Mouse (Mus musculus): ENCODE results near the gene Arsb. TPM values are rescaled to one million over a fixed set of nuclear protein-coding genes. Genes with fewer than 3 reads are reported as not detected.

Gene Arsb
- total RNA-seq, 2 experiments from 2014 or later = 87.0 to 95.3 TPM

GRCm38 (mm10) chr13:93889991-93890390, 118.6 kb downstream of the Arsb start:
- no peak overlapping the region for H3K27ac ChIP-seq
- TF ChIP-seq CTCF (conservative IDR thresholded peaks at IDR 0.05) = no peak
- DNase-seq (ENCODE audit: low spot score in 2 of 2) = no peak
- H3K4me3 ChIP-seq = no peak overlapping the region

GRCm38 (mm10) chr13:93891276-93891675, 119.8 kb downstream of the Arsb start:
- no peak for TF ChIP-seq CTCF (conservative IDR thresholded peaks at IDR 0.05)
- DNase-seq (ENCODE audit: low spot score in 2 of 2) = no peak
- Histone ChIP-seq H3K27ac (no peak overlapping the region), H3K4me3 (no peak overlapping the region)

- no peak overlapping the region for H3K4me3 ChIP-seq
- 0 out of 2 replicates have a peak, but pooled peaks have one; percentile 10 for TF ChIP-seq CTCF (conservative IDR thresholded peaks at IDR 0.05)
- DNase-seq (ENCODE audit: low spot score in 2 of 2) = no peak
- H3K27ac ChIP-seq = no peak overlapping the region
Observed at GRCm38 (mm10) chr13:93892101-93892500, 120.7 kb downstream of the Arsb start.

DNA sequence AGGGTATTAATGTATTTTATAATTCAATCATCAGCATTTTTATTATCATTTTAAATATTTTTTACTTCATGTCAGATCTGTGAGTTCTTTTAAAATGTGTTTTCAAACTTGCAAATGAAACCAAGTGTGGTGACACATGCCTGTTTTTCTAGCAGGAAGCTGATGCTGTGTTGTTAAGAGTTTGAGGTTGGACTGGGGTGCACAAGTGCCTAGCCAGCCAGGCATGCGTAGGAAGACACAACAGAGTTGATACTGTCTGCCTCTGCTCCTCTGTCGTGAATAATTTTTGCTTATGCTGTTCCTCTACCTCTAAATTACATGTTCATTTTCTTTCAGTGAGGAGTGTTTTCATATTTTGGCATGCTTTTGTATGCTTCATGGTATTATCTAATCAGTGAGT, 122.7 kb downstream of the Arsb start:
- no peak for TF ChIP-seq CTCF (conservative IDR thresholded peaks at IDR 0.05)
- Histone ChIP-seq H3K27ac (no peak overlapping the region), H3K4me3 (no peak overlapping the region)
- DNase-seq (ENCODE audit: low spot score in 2 of 2) = no peak

- H3K27ac ChIP-seq = no peak overlapping the region
- H3K4me3 ChIP-seq = no peak overlapping the region
- DNase-seq (ENCODE audit: low spot score in 2 of 2) = no peak
- TF ChIP-seq CTCF (conservative IDR thresholded peaks at IDR 0.05) = no peak
Observed at GRCm38 (mm10) chr13:93895430-93895829, 124.0 kb downstream of the Arsb start.

GRCm38 (mm10) chr13:93897943-93898826, 126.8 kb downstream of the Arsb start:
- DNase-seq (ENCODE audit: low spot score in 2 of 2) = no peak
- Histone ChIP-seq H3K27ac (no peak overlapping the region), H3K4me3 (no peak overlapping the region)
- no peak for TF ChIP-seq CTCF (conservative IDR thresholded peaks at IDR 0.05)

- no peak for DNase-seq (ENCODE audit: low spot score in 2 of 2)
- H3K27ac ChIP-seq = no peak overlapping the region
- no peak for TF ChIP-seq CTCF (conservative IDR thresholded peaks at IDR 0.05)
- no peak overlapping the region for H3K4me3 ChIP-seq
Observed at GRCm38 (mm10) chr13:93899378-93900256, 128.2 kb downstream of the Arsb start.

- H3K4me3 ChIP-seq = no peak overlapping the region
- H3K27ac ChIP-seq = peak overlapping the region; percentile 5; the same call in 1 of the 2 replicates
- TF ChIP-seq CTCF (conservative IDR thresholded peaks at IDR 0.05) = no peak
- DNase-seq (ENCODE audit: low spot score in 2 of 2) = peak; percentile 39 to 49
Observed at GRCm38 (mm10) chr13:93900934-93901626, 129.7 kb downstream of the Arsb start.

GRCm38 (mm10) chr13:93902126-93902525, 130.7 kb downstream of the Arsb start:
- TF ChIP-seq CTCF (conservative IDR thresholded peaks at IDR 0.05) = no peak
- H3K4me3 ChIP-seq = no peak overlapping the region
- H3K27ac ChIP-seq = no peak overlapping the region
- no peak for DNase-seq (ENCODE audit: low spot score in 2 of 2)

DNA sequence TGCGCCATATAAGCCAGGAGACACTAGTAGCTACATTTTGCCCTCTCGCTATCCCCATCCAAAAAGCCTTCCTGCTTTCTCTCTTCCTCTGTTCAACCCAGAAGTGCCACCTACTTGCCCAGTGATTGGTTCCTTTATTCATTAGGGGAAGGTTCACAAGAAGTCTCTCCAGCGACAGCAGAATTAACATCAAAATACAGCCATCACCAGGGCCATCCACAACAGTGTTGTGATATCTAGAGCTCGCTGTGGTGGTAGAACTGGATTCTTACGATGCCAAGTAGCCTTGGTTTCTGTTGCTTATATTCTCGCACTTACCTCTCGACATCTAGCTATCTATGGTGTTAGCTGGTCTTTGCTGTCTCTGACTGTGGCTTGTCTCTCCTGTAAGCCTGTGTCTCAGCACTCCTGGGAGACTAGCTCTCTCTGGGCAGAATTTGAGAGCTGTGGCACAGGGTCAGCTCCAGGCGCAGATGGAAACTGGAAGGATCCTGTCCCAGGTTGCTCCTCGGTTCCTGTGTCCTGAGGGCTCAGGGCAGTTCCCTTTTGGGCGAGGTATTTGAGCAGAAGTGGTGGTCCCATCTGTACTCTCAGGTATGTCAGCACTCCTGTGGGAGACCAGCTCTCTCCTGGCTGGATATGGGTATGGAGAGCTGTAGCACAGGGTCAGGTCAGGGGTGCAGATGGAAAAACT, 135.3 kb downstream of the Arsb start:
- H3K4me3 ChIP-seq = no peak overlapping the region
- no peak for TF ChIP-seq CTCF (conservative IDR thresholded peaks at IDR 0.05)
- no peak overlapping the region for H3K27ac ChIP-seq
- DNase-seq (ENCODE audit: low spot score in 2 of 2) = no peak

DNA sequence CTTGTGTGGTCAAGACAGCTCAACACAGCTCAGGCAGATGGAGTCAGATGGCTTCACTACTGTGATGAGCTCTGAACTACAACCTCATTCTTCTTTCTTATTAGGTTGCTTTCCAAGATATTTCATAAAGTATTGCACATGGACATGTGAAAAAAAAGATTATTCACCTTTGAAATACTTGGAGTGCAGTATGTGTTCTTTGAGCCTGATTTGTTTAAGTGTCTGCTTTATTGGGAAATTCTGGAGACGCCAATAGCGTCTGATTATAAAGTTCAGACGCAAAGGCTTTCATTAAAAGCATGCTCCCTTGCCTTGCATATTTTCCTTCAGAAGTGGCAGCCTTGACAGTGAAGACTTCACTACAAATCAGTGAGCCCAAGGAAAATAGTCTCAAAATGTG, 136.5 kb downstream of the Arsb start:
- TF ChIP-seq CTCF (conservative IDR thresholded peaks at IDR 0.05) = no peak
- no peak overlapping the region for H3K4me3 ChIP-seq
- DNase-seq (ENCODE audit: low spot score in 2 of 2) = no peak
- no peak overlapping the region for H3K27ac ChIP-seq

DNA sequence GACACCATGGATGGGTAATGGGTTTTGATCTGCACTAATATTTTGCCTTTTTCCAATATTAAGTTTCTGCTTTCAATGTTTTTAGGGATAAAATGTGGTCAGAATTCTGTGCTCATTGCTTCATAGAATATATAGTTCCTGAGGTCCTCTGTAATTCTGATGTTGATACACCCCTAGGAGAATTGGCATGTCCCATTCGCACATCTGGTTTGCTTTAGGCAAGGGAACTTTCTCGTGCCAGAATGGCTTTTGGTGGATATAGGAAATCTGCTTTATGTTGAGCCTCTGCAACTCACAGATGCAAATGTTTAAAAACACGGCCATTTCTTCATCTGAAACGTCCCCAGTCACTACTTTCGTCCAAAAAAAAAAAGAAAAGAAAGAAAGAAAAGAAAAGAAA, 138.4 kb downstream of the Arsb start:
- TF ChIP-seq CTCF (conservative IDR thresholded peaks at IDR 0.05) = no peak
- Histone ChIP-seq H3K27ac (no peak overlapping the region), H3K4me3 (no peak overlapping the region)
- no peak for DNase-seq (ENCODE audit: low spot score in 2 of 2)

Measured in layer of hippocampus, adult 2 months (tissue).